In genomic region chr6:17555719-17556118, GRCm38 (mm10) we compare ENCODE assay signal across 25 mouse cellular contexts.
DNase-seq lines count a peak whose midpoint lies in the region; ATAC-seq and TF ChIP-seq lines count a peak whose summit lies in the region.
"Had no signal": no experiment of that assay in that cellular context is flagged by ENCODE, and none has a peak within 500 bp of the region (broad histone marks: within the 10 kb centered on the region; RNA-seq: fewer than 3 reads in every experiment).

No protein-coding gene starts in this region.

- TF ChIP-seq CTCF in lung, postnatal 0 days (IDR thresholded peaks at IDR 0.05), result no peak
- no peak for TF ChIP-seq CTCF in lung, adult 2 months (IDR thresholded peaks at IDR 0.05; ENCODE audit: insufficient read depth, low read length)
- no peak for TF ChIP-seq CTCF in CH12.LX (conservative IDR thresholded peaks at IDR 0.05 in 1 of 2, IDR thresholded peaks at IDR 0.05 in 1 of 2; ENCODE audit: low read depth in 2 of 2, low read length in 2 of 2)

- no peaks in the 10 kb centered on the region for H3K9me3 ChIP-seq in lung, embryonic 15.5 days
- no peaks in the 10 kb centered on the region for H3K9me3 ChIP-seq in lung, postnatal 0 days (ENCODE audit: low read length)
- H3K9me3 ChIP-seq in CH12.LX (replicated peaks; ENCODE audit: low read length), result no peaks in the 10 kb centered on the region
- H3K9me3 ChIP-seq: embryonic facial prominence, embryonic 13.5 days; embryonic facial prominence, embryonic 15.5 days; forebrain, embryonic 12.5 days had no signal

- no peak for TF ChIP-seq POLR2A in lung, adult 2 months (IDR thresholded peaks at IDR 0.05; ENCODE audit: borderline replicate concordance, extremely low read depth, low read depth, low read length)
- no peak for TF ChIP-seq POLR2A in CH12.LX (IDR thresholded peaks at IDR 0.05; ENCODE audit: low read depth, low read length)

- H3K4me2 ChIP-seq in lung, embryonic 15.5 days, result no peak overlapping the region
- H3K4me2 ChIP-seq in lung, postnatal 0 days (replicated peaks; ENCODE audit: low read depth, low read length), result no peak overlapping the region
- H3K4me2 ChIP-seq in CH12.LX (ENCODE audit: insufficient read depth, low read depth, poor library complexity, severe bottlenecking), result no peak overlapping the region; the same call in 1 of the 2 replicates
- H3K4me2 ChIP-seq: embryonic facial prominence, embryonic 13.5 days; embryonic facial prominence, embryonic 15.5 days; forebrain, embryonic 12.5 days had no signal

- no peak for TF ChIP-seq RAD21 in CH12.LX (IDR thresholded peaks at IDR 0.05; ENCODE audit: low read depth, low read length)

- H3K79me2 ChIP-seq in CH12.LX (replicated peaks; ENCODE audit: control insufficient read depth, extremely low read depth, insufficient read depth, poor library complexity, severe bottlenecking), result no peaks in the 10 kb centered on the region

- H3K36me3 ChIP-seq in lung, embryonic 15.5 days, result no peaks in the 10 kb centered on the region
- no peaks in the 10 kb centered on the region for H3K36me3 ChIP-seq in lung, postnatal 0 days (ENCODE audit: insufficient read depth, low read length)
- H3K36me3 ChIP-seq in CH12.LX (replicated peaks in 1 of 2; ENCODE audit: control insufficient read depth in 1 of 2, insufficient read depth in 1 of 2, low read length in 1 of 2), result no peaks in the 10 kb centered on the region
- H3K36me3 ChIP-seq: embryonic facial prominence, embryonic 13.5 days; embryonic facial prominence, embryonic 15.5 days; forebrain, embryonic 12.5 days had no signal

- no peak overlapping the region for H3K9ac ChIP-seq in lung, embryonic 15.5 days
- no peak overlapping the region for H3K9ac ChIP-seq in lung, postnatal 0 days (replicated peaks; ENCODE audit: low read depth)
- no peak overlapping the region for H3K9ac ChIP-seq in CH12.LX (ENCODE audit: insufficient read depth, low read depth)
- H3K9ac ChIP-seq: embryonic facial prominence, embryonic 13.5 days; embryonic facial prominence, embryonic 15.5 days; forebrain, embryonic 12.5 days had no signal

- H3K27ac ChIP-seq in lung, embryonic 15.5 days, result peak overlapping the region; percentile 44
- H3K27ac ChIP-seq in lung, postnatal 0 days (ENCODE audit: low read length), result no peak overlapping the region
- H3K27ac ChIP-seq in CH12.LX (ENCODE audit: insufficient read depth, low read depth), result no peak overlapping the region
- H3K27ac ChIP-seq: embryonic facial prominence, embryonic 13.5 days; embryonic facial prominence, embryonic 15.5 days; forebrain, embryonic 12.5 days had no signal

- H3K27me3 ChIP-seq in lung, embryonic 15.5 days, result no peaks in the 10 kb centered on the region
- no peaks in the 10 kb centered on the region for H3K27me3 ChIP-seq in lung, postnatal 0 days (replicated peaks; ENCODE audit: insufficient read depth, low read length)
- no peaks in the 10 kb centered on the region for H3K27me3 ChIP-seq in CH12.LX (replicated peaks)
- H3K27me3 ChIP-seq: embryonic facial prominence, embryonic 13.5 days; embryonic facial prominence, embryonic 15.5 days; forebrain, embryonic 12.5 days had no signal

- in situ Hi-C loops in CH12.LX (cut with MboI; ENCODE audit: low pct_ligation_motif_present, low pct_unique_long_range_greater_than_20kb, low sequenced_read_pairs), result no loop called here

- no peak overlapping the region for H3K4me3 ChIP-seq in lung, embryonic 15.5 days
- H3K4me3 ChIP-seq in lung, postnatal 0 days (ENCODE audit: low read depth, low read length), result no peak overlapping the region
- no peak overlapping the region for H3K4me3 ChIP-seq in lung, adult 2 months (replicated peaks; ENCODE audit: extremely low read depth, low read depth, low read length)
- no peak overlapping the region for H3K4me3 ChIP-seq in CH12.LX (replicated peaks in 1 of 3; ENCODE audit: low read depth in 2 of 3, low read length in 2 of 3, poor library complexity in 1 of 3)
- H3K4me3 ChIP-seq: embryonic facial prominence, embryonic 13.5 days; embryonic facial prominence, embryonic 15.5 days; erythroblast, embryonic 14.5 days; forebrain, embryonic 12.5 days had no signal

- TF ChIP-seq EP300 in lung, postnatal 0 days (IDR thresholded peaks at IDR 0.05), result peak; percentile 15; the same call in 1 of the 2 replicates
- peak; percentile 52; the same call in 1 of the 2 replicates for TF ChIP-seq EP300 in CH12.LX (IDR thresholded peaks at IDR 0.05; ENCODE audit: low read length)

- peaks cover 14% of the 10 kb centered on the region for H3K4me1 ChIP-seq in lung, embryonic 15.5 days
- H3K4me1 ChIP-seq in lung, postnatal 0 days (ENCODE audit: insufficient read depth, low read depth, low read length), result no peaks in the 10 kb centered on the region; the same call in 1 of the 2 replicates
- H3K4me1 ChIP-seq in lung, adult 2 months (ENCODE audit: control insufficient read depth, insufficient read depth, low read length), result no peaks in the 10 kb centered on the region
- H3K4me1 ChIP-seq in CH12.LX (ENCODE audit: control insufficient read depth in 1 of 2, insufficient read depth in 2 of 2), result peaks cover 0 to 16% of the 10 kb centered on the region in 2 experiments; a peak in 2 of 4 replicates
- H3K4me1 ChIP-seq: embryonic facial prominence, embryonic 13.5 days; embryonic facial prominence, embryonic 15.5 days; forebrain, embryonic 12.5 days had no signal

- no peak for ATAC-seq in lung, embryonic 15.5 days (ENCODE audit: borderline replicate concordance, extremely low read depth, low FRiP score, low TSS enrichment)
- ATAC-seq in lung, postnatal 0 days, result no peak
- no peak for ATAC-seq in erythroid progenitor cell, adult 5-6 weeks (replicated peaks; ENCODE audit: low FRiP score, poor library complexity, severe bottlenecking)
- ATAC-seq: CD4-positive, CD25-positive, alpha-beta regulatory T cell, adult 4 months; forebrain, embryonic 14.5 days; forebrain, embryonic 16.5 days had no signal

- dilution Hi-C loops in CH12.LX (cut with MboI; ENCODE audit: extremely low pct_ligation_motif_present, extremely low pct_unique_long_range_greater_than_20kb, low sequenced_read_pairs), result no loop called here

- no peak for DNase-seq in lung, postnatal 14 days
- no peak for DNase-seq in lung, postnatal 0 days (ENCODE audit: low spot score)
- DNase-seq in lung, adult 2 months, result no peak
- DNase-seq in 416B (ENCODE audit: low read depth), result peak; percentile 5
- peak; percentile 34 for DNase-seq in CH12.LX (ENCODE audit: extremely low read depth)
- no peak for DNase-seq in layer of hippocampus, adult 8-10 months (ENCODE audit: low spot score in 2 of 2)
- DNase-seq: adrenal gland, adult 2 months; adrenal gland, postnatal 10 days; adrenal gland, postnatal 25 days; cerebellum, adult 11 months; cerebellum, adult 18-20 months; cerebellum, adult 8-10 months; cerebellum, adult 9-11 months; cerebellum, postnatal 14 days; cerebellum, postnatal 36 days; embryo, embryonic 11 days had no signal

- 45% methylated on average over 7 of the region's 7 CpGs for WGBS in lung, embryonic 15.5 days
- WGBS in lung, postnatal 0 days, result 48% methylated on average over 7 of the region's 7 CpGs
- 59% methylated on average over 7 of the region's 7 CpGs for WGBS in lung, adult 2 months

TF ChIP-seq in CH12.LX, 34 proteins besides CTCF, POLR2A, EP300 and RAD21:
- TF ChIP-seq MEF2A (IDR thresholded peaks at IDR 0.05; ENCODE audit: borderline replicate concordance, low read depth, low read length) (no peak), JUND (conservative IDR thresholded peaks at IDR 0.05; ENCODE audit: low read depth, low read length) (peak; percentile 59; the same call in 1 of the 2 replicates), ZMIZ1 (IDR thresholded peaks at IDR 0.05; ENCODE audit: low read depth, low read length) (no peak), ELF1 (IDR thresholded peaks at IDR 0.05; ENCODE audit: low read depth, low read length) (no peak), ZNF384 (IDR thresholded peaks at IDR 0.05; ENCODE audit: low read depth, low read length) (peak; percentile 44; the same call in 1 of the 2 replicates), NRF1 (IDR thresholded peaks at IDR 0.05; ENCODE audit: low read depth, low read length) (no peak), ZC3H11A (IDR thresholded peaks at IDR 0.05; ENCODE audit: low read depth, low read length) (no peak), POLR2AphosphoS2 (IDR thresholded peaks at IDR 0.05; ENCODE audit: low read depth, low read length) (no peak), TBP (conservative IDR thresholded peaks at IDR 0.05; ENCODE audit: low read depth, low read length) (no peak), MAFK (IDR thresholded peaks at IDR 0.05; ENCODE audit: insufficient replicate concordance, low read length) (no peak), GABPA (IDR thresholded peaks at IDR 0.05; ENCODE audit: insufficient replicate concordance, low read depth, low read length) (no peak), E2F4 (IDR thresholded peaks at IDR 0.05; ENCODE audit: insufficient replicate concordance, low read depth, low read length) (no peak), UBTF (IDR thresholded peaks at IDR 0.05; ENCODE audit: low read depth, low read length) (no peak), KAT2A (IDR thresholded peaks at IDR 0.05; ENCODE audit: insufficient replicate concordance, low read length) (no peak), ETS1 (conservative IDR thresholded peaks at IDR 0.05; ENCODE audit: low read depth, low read length) (no peak; the same call in 1 of the 2 replicates), SIN3A (IDR thresholded peaks at IDR 0.05; ENCODE audit: low read length) (no peak), JUN (IDR thresholded peaks at IDR 0.05; ENCODE audit: insufficient read depth, low read depth, low read length) (peak; percentile 43), MXI1 (IDR thresholded peaks at IDR 0.05; ENCODE audit: low read depth, low read length) (no peak), BHLHE40 (IDR thresholded peaks at IDR 0.05; ENCODE audit: low read depth, low read length) (peak; percentile 19; the same call in 1 of the 2 replicates), CHD2 (IDR thresholded peaks at IDR 0.05; ENCODE audit: low read length) (no peak), MYC (IDR thresholded peaks at IDR 0.05; ENCODE audit: low read depth, low read length) (no peak), TCF12 (IDR thresholded peaks at IDR 0.05; ENCODE audit: low read depth, low read length) (no peak), SMC3 (IDR thresholded peaks at IDR 0.05; ENCODE audit: low read depth, low read length) (no peak), NELFE (IDR thresholded peaks at IDR 0.05; ENCODE audit: low read depth, low read length) (no peak), RCOR1 (conservative IDR thresholded peaks at IDR 0.05; ENCODE audit: low read depth, low read length) (no peak), CHD1 (IDR thresholded peaks at IDR 0.05; ENCODE audit: low read depth, low read length) (no peak), USF1 (IDR thresholded peaks at IDR 0.05; ENCODE audit: low read depth, low read length) (no peak), HCFC1 (IDR thresholded peaks at IDR 0.05; ENCODE audit: low read depth, low read length) (no peak)

Comparison
In these comparisons a context has a peak if more than half of its experiments do, and no peak if none do; other contexts are left out.
1. DNase-seq: peak in 416B (single experiment) and CH12.LX (single experiment); none in lung, postnatal 14 days (single experiment), lung, postnatal 0 days (single experiment), lung, adult 2 months (single experiment) and layer of hippocampus, adult 8-10 months (0 of 2).